23 mouse cellular contexts compared by ENCODE assay signal in the genomic region with DNA sequence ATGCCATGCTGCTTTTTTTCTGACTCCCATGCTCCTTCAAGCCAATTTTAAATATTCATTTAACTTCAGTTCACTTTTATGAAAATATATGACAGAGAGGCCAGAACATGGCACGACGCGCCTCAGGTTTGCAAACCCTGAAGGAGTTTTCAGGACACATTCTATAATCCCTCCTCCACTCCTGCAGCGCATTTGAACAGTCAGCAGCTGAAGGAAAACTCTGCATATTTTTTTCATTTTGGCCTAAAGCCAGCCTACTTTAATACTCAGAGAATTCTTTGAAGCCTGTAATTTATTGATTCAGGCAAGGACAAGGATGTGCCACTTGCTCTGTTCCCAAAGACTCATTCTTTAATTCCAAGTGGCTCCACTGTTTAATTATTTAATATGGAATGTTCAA.
DNase-seq lines count a peak whose midpoint lies in the region; ATAC-seq and TF ChIP-seq lines count a peak whose summit lies in the region.
"Had no signal": no experiment of that assay in that cellular context is flagged by ENCODE, and none has a peak within 500 bp of the region (broad histone marks: within the 10 kb centered on the region; RNA-seq: fewer than 3 reads in every experiment).

No protein-coding gene starts in this region.

- H3K27ac ChIP-seq in embryonic facial prominence, embryonic 14.5 days (replicated peaks; ENCODE audit: low read depth, low read length) = no peak overlapping the region
- no peak overlapping the region for H3K27ac ChIP-seq in embryonic facial prominence, embryonic 10.5 days (replicated peaks)
- H3K27ac ChIP-seq in kidney, postnatal 0 days = no peak overlapping the region
- no peak overlapping the region for H3K27ac ChIP-seq in midbrain, embryonic 15.5 days
- no peak overlapping the region for H3K27ac ChIP-seq in midbrain, embryonic 13.5 days
- H3K27ac ChIP-seq: embryonic facial prominence, embryonic 15.5 days; heart, embryonic 10.5 days; limb, embryonic 13.5 days; liver, embryonic 13.5 days; lung, embryonic 15.5 days; neural tube, embryonic 15.5 days had no signal

- H3K4me2 ChIP-seq in embryonic facial prominence, embryonic 14.5 days (ENCODE audit: low read depth, low read length) = no peak overlapping the region
- H3K4me2 ChIP-seq in kidney, postnatal 0 days (ENCODE audit: low read length) = no peak overlapping the region
- H3K4me2 ChIP-seq in midbrain, embryonic 15.5 days = no peak overlapping the region
- H3K4me2 ChIP-seq in midbrain, embryonic 13.5 days (replicated peaks) = no peak overlapping the region
- H3K4me2 ChIP-seq: embryonic facial prominence, embryonic 15.5 days; limb, embryonic 13.5 days; liver, embryonic 13.5 days; lung, embryonic 15.5 days; neural tube, embryonic 15.5 days had no signal

- ATAC-seq in embryonic facial prominence, embryonic 14.5 days (ENCODE audit: low read depth) = no peak
- no peak for ATAC-seq in kidney, postnatal 0 days (replicated peaks; ENCODE audit: low FRiP score, low read depth)
- ATAC-seq in midbrain, embryonic 15.5 days (replicated peaks) = peak; percentile 52; the same call in 1 of the 2 replicates
- ATAC-seq in midbrain, embryonic 13.5 days = no peak
- ATAC-seq: intestine, postnatal 0 days; Patski had no signal

- WGBS in embryonic facial prominence, embryonic 14.5 days = 52% methylated on average over 4 of the region's 4 CpGs
- 90% methylated on average over 4 of the region's 4 CpGs for WGBS in embryonic facial prominence, embryonic 10.5 days
- WGBS in kidney, postnatal 0 days = 49% methylated on average over 4 of the region's 4 CpGs
- 61% methylated on average over 4 of the region's 4 CpGs for WGBS in midbrain, embryonic 15.5 days
- 71% methylated on average over 4 of the region's 4 CpGs for WGBS in midbrain, embryonic 13.5 days

- peak; percentile 10 for DNase-seq in embryonic facial prominence, embryonic 14.5 days (ENCODE audit: low spot score)
- no peak for DNase-seq in embryonic facial prominence, embryonic 10.5 days (ENCODE audit: low spot score)
- DNase-seq in kidney, postnatal 0 days (ENCODE audit: low spot score) = peak; percentile 16
- DNase-seq in kidney, postnatal 36 days = no peak
- peak; percentile 8 for DNase-seq in telencephalon, adult 2 months (ENCODE audit: low read depth, low spot score)
- DNase-seq: B cell, adult 2 months; cerebellum, adult 8-10 months; cerebellum, postnatal 36 days; embryo, embryonic 11 days; heart, postnatal 4 days; kidney, postnatal 4 days; liver, embryonic 13.5 days had no signal

- no peaks in the 10 kb centered on the region for H3K36me3 ChIP-seq in embryonic facial prominence, embryonic 14.5 days (ENCODE audit: control insufficient read depth, insufficient read depth, low read length)
- H3K36me3 ChIP-seq in embryonic facial prominence, embryonic 10.5 days (replicated peaks) = no peaks in the 10 kb centered on the region
- no peaks in the 10 kb centered on the region for H3K36me3 ChIP-seq in kidney, postnatal 0 days (ENCODE audit: insufficient read depth, low read length)
- H3K36me3 ChIP-seq in midbrain, embryonic 15.5 days (replicated peaks) = no peaks in the 10 kb centered on the region
- H3K36me3 ChIP-seq in midbrain, embryonic 13.5 days = no peaks in the 10 kb centered on the region
- H3K36me3 ChIP-seq: embryonic facial prominence, embryonic 15.5 days; G1E; heart, embryonic 10.5 days; limb, embryonic 13.5 days; liver, embryonic 13.5 days; lung, embryonic 15.5 days; neural tube, embryonic 15.5 days had no signal

- no peak overlapping the region for H3K4me3 ChIP-seq in embryonic facial prominence, embryonic 14.5 days (ENCODE audit: low read depth, low read length)
- no peak overlapping the region for H3K4me3 ChIP-seq in embryonic facial prominence, embryonic 10.5 days
- H3K4me3 ChIP-seq in kidney, postnatal 0 days (replicated peaks; ENCODE audit: low read depth, low read length) = no peak overlapping the region
- no peak overlapping the region for H3K4me3 ChIP-seq in midbrain, embryonic 15.5 days
- H3K4me3 ChIP-seq in midbrain, embryonic 13.5 days (replicated peaks) = no peak overlapping the region
- H3K4me3 ChIP-seq: embryonic facial prominence, embryonic 15.5 days; heart, embryonic 10.5 days; limb, embryonic 13.5 days; liver, embryonic 13.5 days; lung, embryonic 15.5 days; neural tube, embryonic 15.5 days had no signal

- H3K9me3 ChIP-seq in embryonic facial prominence, embryonic 14.5 days (ENCODE audit: control insufficient read depth, low read length) = no peaks in the 10 kb centered on the region
- no peaks in the 10 kb centered on the region for H3K9me3 ChIP-seq in embryonic facial prominence, embryonic 10.5 days
- no peaks in the 10 kb centered on the region for H3K9me3 ChIP-seq in kidney, postnatal 0 days (replicated peaks; ENCODE audit: low read length)
- no peaks in the 10 kb centered on the region for H3K9me3 ChIP-seq in midbrain, embryonic 15.5 days
- H3K9me3 ChIP-seq in midbrain, embryonic 13.5 days = no peaks in the 10 kb centered on the region
- H3K9me3 ChIP-seq: embryonic facial prominence, embryonic 15.5 days; G1E; heart, embryonic 10.5 days; limb, embryonic 13.5 days; liver, embryonic 13.5 days; lung, embryonic 15.5 days; neural tube, embryonic 15.5 days had no signal

- no peak overlapping the region for H3K9ac ChIP-seq in embryonic facial prominence, embryonic 14.5 days (ENCODE audit: low read depth, low read length)
- H3K9ac ChIP-seq in kidney, postnatal 0 days (ENCODE audit: low read depth, low read length) = no peak overlapping the region
- no peak overlapping the region for H3K9ac ChIP-seq in midbrain, embryonic 15.5 days
- no peak overlapping the region for H3K9ac ChIP-seq in midbrain, embryonic 13.5 days (replicated peaks)
- H3K9ac ChIP-seq: embryonic facial prominence, embryonic 15.5 days; limb, embryonic 13.5 days; liver, embryonic 13.5 days; lung, embryonic 15.5 days; neural tube, embryonic 15.5 days had no signal

- TF ChIP-seq CTCF in kidney, postnatal 0 days (IDR thresholded peaks at IDR 0.05; ENCODE audit: low read depth) = no peak

- no peaks in the 10 kb centered on the region for H3K4me1 ChIP-seq in embryonic facial prominence, embryonic 14.5 days (ENCODE audit: control insufficient read depth, insufficient read depth, low read length)
- no peaks in the 10 kb centered on the region for H3K4me1 ChIP-seq in embryonic facial prominence, embryonic 10.5 days
- no peaks in the 10 kb centered on the region for H3K4me1 ChIP-seq in kidney, postnatal 0 days (replicated peaks; ENCODE audit: insufficient read depth, low read length)
- no peaks in the 10 kb centered on the region for H3K4me1 ChIP-seq in midbrain, embryonic 15.5 days
- H3K4me1 ChIP-seq in midbrain, embryonic 13.5 days (replicated peaks) = no peaks in the 10 kb centered on the region
- H3K4me1 ChIP-seq: embryonic facial prominence, embryonic 15.5 days; heart, embryonic 10.5 days; limb, embryonic 13.5 days; liver, embryonic 13.5 days; lung, embryonic 15.5 days; neural tube, embryonic 15.5 days had no signal

- H3K27me3 ChIP-seq in embryonic facial prominence, embryonic 14.5 days (replicated peaks; ENCODE audit: control insufficient read depth, insufficient read depth, low read length) = no peaks in the 10 kb centered on the region
- no peaks in the 10 kb centered on the region for H3K27me3 ChIP-seq in embryonic facial prominence, embryonic 10.5 days (replicated peaks; ENCODE audit: low read depth, poor library complexity, severe bottlenecking)
- H3K27me3 ChIP-seq in kidney, postnatal 0 days (ENCODE audit: insufficient read depth, low read length) = no peaks in the 10 kb centered on the region
- no peaks in the 10 kb centered on the region for H3K27me3 ChIP-seq in midbrain, embryonic 15.5 days (replicated peaks)
- H3K27me3 ChIP-seq in midbrain, embryonic 13.5 days = no peaks in the 10 kb centered on the region
- H3K27me3 ChIP-seq: CH12.LX; embryonic facial prominence, embryonic 15.5 days; limb, embryonic 13.5 days; liver, embryonic 13.5 days; lung, embryonic 15.5 days; neural tube, embryonic 15.5 days; Patski had no signal

Comparison
In these comparisons a context has a peak if more than half of its experiments do, and no peak if none do; other contexts are left out.
1. DNase-seq: peak in embryonic facial prominence, embryonic 14.5 days (single experiment), kidney, postnatal 0 days (single experiment) and telencephalon, adult 2 months (single experiment); none in embryonic facial prominence, embryonic 10.5 days (single experiment) and kidney, postnatal 36 days (0 of 2).